Mouse (Mus musculus) layer of hippocampus, adult 9-10 months (tissue): ENCODE data around the gene Tmem212.
"Not testable (repeated sequence)": the region's sequence is repeated elsewhere in the genome, so short reads cannot be mapped to it uniquely, and the experiment has no call there.

Experiments
- DNase-seq: peaks from one replicate; pipeline ENCODE4 v3.0.0; 2022; ENCODE audit warnings: low spot score

The Tmem212 gene

GRCm38 (mm10) chr3:27896318-27896892 lies at the start of gene Tmem212:
Gene Tmem212, minus strand, starts transcription at chr3:27896368.
- DNase-seq, result no peak

- DNase-seq, result not testable (repeated sequence)
Observed at GRCm38 (mm10) chr3:27945397-27945796, 49.2 kb upstream of the Tmem212 start.

- DNase-seq, result no peak
Observed at GRCm38 (mm10) chr3:27942991-27943390, 46.8 kb upstream of the Tmem212 start.

- DNase-seq, result no peak
Observed at GRCm38 (mm10) chr3:27941634-27942033, 45.5 kb upstream of the Tmem212 start.

- peak; percentile 24 for DNase-seq
Observed at GRCm38 (mm10) chr3:27938381-27939323, 42.5 kb upstream of the Tmem212 start, which contains the start of gene Pld1. Gene Pld1, plus strand, starts transcription at chr3:27938695.

- DNase-seq, result no peak
Observed at GRCm38 (mm10) chr3:27937144-27938110, 41.3 kb upstream of the Tmem212 start.

GRCm38 (mm10) chr3:27936731-27937130 lies 40.6 kb upstream of the Tmem212 start:
- no peak for DNase-seq

GRCm38 (mm10) chr3:27935644-27936043 lies 39.5 kb upstream of the Tmem212 start:
- no peak for DNase-seq

GRCm38 (mm10) chr3:27932391-27932790 lies 36.2 kb upstream of the Tmem212 start:
- DNase-seq, result no peak

- no peak for DNase-seq
Observed at GRCm38 (mm10) chr3:27929219-27929618, 33.1 kb upstream of the Tmem212 start.

GRCm38 (mm10) chr3:27924037-27924436 lies 27.9 kb upstream of the Tmem212 start:
- no peak for DNase-seq

GRCm38 (mm10) chr3:27921268-27922020 lies 25.3 kb upstream of the Tmem212 start:
- DNase-seq, result no peak

GRCm38 (mm10) chr3:27918656-27919436 lies 22.7 kb upstream of the Tmem212 start:
- DNase-seq, result no peak

GRCm38 (mm10) chr3:27909016-27909415 lies 12.8 kb upstream of the Tmem212 start:
- no peak for DNase-seq

- no peak for DNase-seq
Observed at GRCm38 (mm10) chr3:27908316-27908715, 12.1 kb upstream of the Tmem212 start.

- DNase-seq, result no peak
Observed at GRCm38 (mm10) chr3:27907301-27907700, 11.1 kb upstream of the Tmem212 start.

GRCm38 (mm10) chr3:27906647-27907209 lies 10.6 kb upstream of the Tmem212 start:
- no peak for DNase-seq

GRCm38 (mm10) chr3:27904659-27905330 lies 8.6 kb upstream of the Tmem212 start:
- DNase-seq, result no peak

- DNase-seq, result no peak
Observed at GRCm38 (mm10) chr3:27901846-27902245, 5.7 kb upstream of the Tmem212 start.
